Mouse (Mus musculus): ENCODE results near the gene 9130213A22Rik. TPM values are rescaled to one million over a fixed set of nuclear protein-coding genes. Genes with fewer than 3 reads are reported as not detected.

Gene 9130213A22Rik
- polyA plus RNA-seq (2015; fragmentation: Nextera tagmentation; extraction: Ambion mirVana) = 0.12 and 0.56 TPM in 2 replicates

DNA sequence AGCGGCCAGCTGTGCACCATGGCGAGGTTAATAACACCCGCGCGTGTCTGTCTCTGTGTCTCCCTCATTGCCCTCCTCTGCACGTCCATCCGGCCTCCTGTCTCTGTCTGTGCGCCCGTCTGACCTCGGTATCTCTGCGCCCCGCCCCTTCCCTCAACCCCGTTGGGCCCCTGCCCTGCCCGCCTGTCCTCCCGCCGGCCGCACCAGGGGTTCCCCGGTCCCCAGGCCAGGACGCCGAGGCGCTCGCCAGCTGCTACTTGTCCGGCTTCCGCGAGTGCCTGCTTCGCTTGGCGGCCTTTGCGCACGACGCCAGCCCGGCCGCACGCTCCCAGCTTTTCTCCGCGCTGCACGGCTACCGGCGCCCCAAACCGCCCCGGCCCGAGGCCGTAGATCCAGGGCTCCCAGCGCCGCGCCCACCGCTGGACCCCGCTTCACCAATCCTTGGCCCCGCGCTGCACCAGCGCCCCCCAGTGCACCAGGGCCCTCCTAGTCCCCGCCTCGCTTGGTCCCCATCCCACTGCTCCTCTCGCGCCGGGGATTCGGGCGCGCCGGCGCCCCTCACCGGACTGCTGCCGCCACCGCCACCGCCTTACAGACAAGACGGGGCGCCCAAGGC lies at the start of gene 9130213A22Rik:
9130213A22Rik (minus strand) TSS at position 254 of the 616 bp plus-strand sequence.

GRCm38 (mm10) chr11:69156800-69157199 lies 34.4 kb upstream of the 9130213A22Rik start, which contains the start of gene Alox12b:
Alox12b (plus strand) TSS chr11:69156989.

GRCm38 (mm10) chr11:69125852-69125918 lies 3.3 kb upstream of the 9130213A22Rik start, which contains the start of gene Aloxe3:
Aloxe3 (plus strand) TSS chr11:69125896.

DNA sequence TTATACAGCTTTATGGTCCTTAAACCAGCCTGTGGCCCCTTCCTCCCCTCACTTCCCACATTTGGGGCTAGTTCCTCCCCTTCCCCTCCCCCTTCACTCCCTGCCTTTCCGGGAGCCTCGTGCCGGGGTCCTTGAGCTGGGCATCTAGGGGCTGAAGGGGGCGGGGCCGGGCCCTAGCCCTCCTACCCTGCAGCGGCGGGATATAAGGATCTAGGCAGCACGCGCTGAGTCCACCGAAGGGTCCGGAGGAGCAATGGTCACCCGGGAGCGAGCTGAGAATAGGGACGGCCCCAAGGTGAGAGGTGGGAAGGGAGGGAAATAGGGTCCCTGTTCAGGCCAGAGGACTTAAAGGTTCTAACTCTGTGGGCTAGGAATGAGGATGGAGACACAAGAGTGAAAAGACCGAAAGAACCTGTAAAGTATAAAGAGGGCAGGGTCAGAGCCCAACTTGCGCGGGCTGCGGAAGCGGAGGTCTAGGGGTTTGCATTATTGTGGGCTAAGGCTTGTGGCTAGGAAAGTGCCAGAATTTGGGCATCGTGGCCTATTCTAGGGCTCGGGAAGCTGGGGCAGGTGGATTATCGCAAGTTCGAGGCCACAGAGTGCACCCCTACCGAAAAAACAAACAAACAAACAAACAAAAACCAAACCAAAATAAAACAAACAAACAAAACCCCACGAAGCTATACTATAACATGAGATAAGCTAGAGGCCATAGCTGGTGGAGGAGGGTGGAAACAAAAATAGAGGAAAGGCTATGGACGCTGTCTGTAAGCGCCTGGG lies 2.0 kb downstream of the 9130213A22Rik start, which contains the start of gene Hes7:
Hes7 (plus strand) TSS at position 184 of the 780 bp plus-strand sequence.

DNA sequence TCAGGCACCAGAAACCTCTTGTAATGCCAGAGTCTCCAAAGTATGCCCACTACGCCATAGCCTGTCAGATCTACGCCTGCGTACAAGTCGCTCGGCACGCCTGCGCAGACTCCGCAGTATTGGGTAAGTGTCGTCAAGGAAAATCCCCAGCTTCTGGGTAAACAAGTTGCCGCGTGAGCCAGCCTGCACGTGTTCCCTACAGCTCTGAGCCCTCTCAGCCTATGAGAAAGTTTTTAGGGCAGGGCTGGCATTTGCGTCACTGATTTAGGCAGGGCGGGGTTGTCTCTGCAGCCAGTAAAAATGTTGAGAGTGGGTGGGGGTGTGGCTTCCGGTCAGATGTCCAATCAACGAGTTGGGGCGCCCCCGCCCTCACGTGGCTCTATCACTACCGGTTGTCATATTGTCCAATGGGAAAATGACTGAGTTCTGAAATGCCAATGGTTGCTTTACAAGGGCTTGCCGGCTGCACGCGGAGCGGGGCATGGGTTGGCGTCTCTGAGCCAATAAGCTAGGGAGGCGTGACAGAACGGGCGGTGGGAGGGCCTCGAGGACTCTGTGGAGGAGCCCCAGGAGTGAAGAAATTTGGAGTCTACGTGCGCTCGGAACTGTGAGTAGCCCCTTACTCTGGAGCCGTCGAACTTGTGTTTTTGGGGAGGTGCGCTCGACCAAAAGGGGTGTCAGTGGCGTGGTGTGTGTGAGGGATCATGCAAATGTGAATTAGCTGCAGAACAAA lies 27.5 kb downstream of the 9130213A22Rik start, which contains the start of gene Per1:
Per1 (plus strand) TSS at position 521 of the 733 bp plus-strand sequence.

DNA sequence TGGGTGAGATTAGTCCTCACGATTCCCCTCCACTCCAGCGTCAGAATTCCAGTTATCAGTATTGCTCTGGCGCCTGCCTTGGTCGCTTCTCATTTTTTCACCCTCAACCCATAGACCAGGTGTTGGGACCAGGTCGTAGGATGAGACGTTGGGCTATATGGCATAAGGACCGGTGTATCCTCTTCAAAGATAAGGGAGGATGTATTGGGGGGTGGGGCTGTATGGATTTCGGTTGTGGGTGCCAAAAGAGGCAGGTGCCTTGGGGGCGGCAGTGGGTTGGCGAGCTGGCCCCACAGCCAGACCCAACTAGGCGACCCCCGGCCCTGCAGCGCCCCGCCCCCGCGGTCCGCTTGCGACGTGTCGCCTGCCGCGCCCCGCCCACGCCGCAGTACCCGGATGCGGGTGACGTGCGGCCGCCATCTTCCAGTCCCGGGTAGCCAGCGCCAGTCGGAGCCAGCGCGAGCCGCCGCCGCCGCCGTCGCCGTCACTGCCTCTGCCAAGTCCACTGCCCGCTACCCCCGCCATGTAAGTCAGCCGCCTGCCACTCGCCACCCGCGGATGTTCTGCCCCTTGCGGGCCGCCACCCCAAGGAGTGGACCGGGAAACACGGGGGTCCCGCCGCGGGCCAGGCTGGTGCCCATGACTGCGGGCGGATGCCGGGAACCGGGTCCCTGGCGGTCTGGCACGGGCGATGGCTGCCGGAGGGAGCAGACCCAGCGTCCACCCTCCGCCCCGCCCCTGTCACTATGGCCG lies 34.1 kb downstream of the 9130213A22Rik start, which contains the start of gene Vamp2:
Vamp2 (plus strand) TSS at position 388 of the 753 bp plus-strand sequence.

GRCm38 (mm10) chr11:69070590-69071222 lies 51.7 kb downstream of the 9130213A22Rik start, which contains the start of gene Tmem107:
Tmem107 (plus strand) TSS chr11:69070806.

Other genes with a start within 250 kb of the 9130213A22Rik start
- gene Rnf222, start 234.0 kb downstream of the 9130213A22Rik start, polyA plus RNA-seq (2015; fragmentation: Nextera tagmentation; extraction: Ambion mirVana) = 0.13 TPM in 1 of 2 replicates, not detected in the other
- 636 and 672 TPM in 2 replicates for gene Rpl26, start 221.0 kb downstream of the 9130213A22Rik start, polyA plus RNA-seq (2015; fragmentation: Nextera tagmentation; extraction: Ambion mirVana)
- not detected in 2 replicates for gene Odf4, start 195.5 kb downstream of the 9130213A22Rik start, polyA plus RNA-seq (2015; fragmentation: Nextera tagmentation; extraction: Ambion mirVana)
- gene Arhgef15, start 165.1 kb downstream of the 9130213A22Rik start, polyA plus RNA-seq (2015; fragmentation: Nextera tagmentation; extraction: Ambion mirVana) = 5.7 and 6.1 TPM in 2 replicates
- 1.3 and 1.5 TPM in 2 replicates for gene Slc25a35, start 154.5 kb downstream of the 9130213A22Rik start, polyA plus RNA-seq (2015; fragmentation: Nextera tagmentation; extraction: Ambion mirVana)
- 49.2 and 55.8 TPM in 2 replicates for gene Rangrf, start 147.4 kb downstream of the 9130213A22Rik start, polyA plus RNA-seq (2015; fragmentation: Nextera tagmentation; extraction: Ambion mirVana)
- 7.5 and 7.9 TPM in 2 replicates for gene Pfas, start 114.1 kb downstream of the 9130213A22Rik start, polyA plus RNA-seq (2015; fragmentation: Nextera tagmentation; extraction: Ambion mirVana)
- gene Ctc1, start 106.7 kb downstream of the 9130213A22Rik start, polyA plus RNA-seq (2015; fragmentation: Nextera tagmentation; extraction: Ambion mirVana) = 12.5 and 13.5 TPM in 2 replicates
- gene Aurkb, start 76.9 kb downstream of the 9130213A22Rik start, polyA plus RNA-seq (2015; fragmentation: Nextera tagmentation; extraction: Ambion mirVana) = 23.1 and 28.8 TPM in 2 replicates
- 10.3 and 13.3 TPM in 2 replicates for gene Borcs6, start 62.9 kb downstream of the 9130213A22Rik start, polyA plus RNA-seq (2015; fragmentation: Nextera tagmentation; extraction: Ambion mirVana)
- 31.1 and 34.1 TPM in 2 replicates for gene Tmem107, start 51.8 kb downstream of the 9130213A22Rik start, polyA plus RNA-seq (2015; fragmentation: Nextera tagmentation; extraction: Ambion mirVana)
- gene Vamp2, start 34.1 kb downstream of the 9130213A22Rik start, polyA plus RNA-seq (2015; fragmentation: Nextera tagmentation; extraction: Ambion mirVana) = 67.9 and 70.2 TPM in 2 replicates
- gene Per1, start 27.4 kb downstream of the 9130213A22Rik start, polyA plus RNA-seq (2015; fragmentation: Nextera tagmentation; extraction: Ambion mirVana) = 11.1 and 16.8 TPM in 2 replicates
- gene Hes7, start 2.2 kb downstream of the 9130213A22Rik start, polyA plus RNA-seq (2015; fragmentation: Nextera tagmentation; extraction: Ambion mirVana) = 0.26 TPM in 1 of 2 replicates, not detected in the other
- gene Aloxe3, start 3.3 kb upstream of the 9130213A22Rik start, polyA plus RNA-seq (2015; fragmentation: Nextera tagmentation; extraction: Ambion mirVana) = 1.1 TPM in 1 of 2 replicates, not detected in the other
- gene Alox12b, start 34.4 kb upstream of the 9130213A22Rik start, polyA plus RNA-seq (2015; fragmentation: Nextera tagmentation; extraction: Ambion mirVana) = 2.2 TPM in 1 of 2 replicates, not detected in the other
- gene Alox8, start 75.3 kb upstream of the 9130213A22Rik start, polyA plus RNA-seq (2015; fragmentation: Nextera tagmentation; extraction: Ambion mirVana) = 0.09 and 0.13 TPM in 2 replicates
- gene Gucy2e, start 114.4 kb upstream of the 9130213A22Rik start, polyA plus RNA-seq (2015; fragmentation: Nextera tagmentation; extraction: Ambion mirVana) = 0.05 and 0.10 TPM in 2 replicates
- gene Cntrob, start 201.2 kb upstream of the 9130213A22Rik start, polyA plus RNA-seq (2015; fragmentation: Nextera tagmentation; extraction: Ambion mirVana) = 5.5 and 7.0 TPM in 2 replicates
- gene Trappc1, start 201.4 kb upstream of the 9130213A22Rik start, polyA plus RNA-seq (2015; fragmentation: Nextera tagmentation; extraction: Ambion mirVana) = 88.7 and 98.0 TPM in 2 replicates
- 0.18 and 0.35 TPM in 2 replicates for gene Kcnab3, start 203.7 kb upstream of the 9130213A22Rik start, polyA plus RNA-seq (2015; fragmentation: Nextera tagmentation; extraction: Ambion mirVana)
- gene Rnf227, start 217.9 kb upstream of the 9130213A22Rik start, polyA plus RNA-seq (2015; fragmentation: Nextera tagmentation; extraction: Ambion mirVana) = 2.1 and 6.3 TPM in 2 replicates
- 11.1 and 13.0 TPM in 2 replicates for gene Chd3, start 246.8 kb upstream of the 9130213A22Rik start, polyA plus RNA-seq (2015; fragmentation: Nextera tagmentation; extraction: Ambion mirVana)